Mouse (Mus musculus) C2C12 (cell line): ENCODE data around the gene Pla2g3.

Experiments
- CEBPB ChIP-seq: IDR thresholded peaks from one replicate; pipeline ENCODE4 v1.6.1; 2011; ENCODE audit warnings: low read depth, mild to moderate bottlenecking, control low read depth, moderate library complexity
- CTCF ChIP-seq: IDR thresholded peaks from one replicate; pipeline ENCODE4 v1.5.1; 2011; ENCODE audit not compliant: control insufficient read depth, insufficient read depth, insufficient read length
- FOSL1 ChIP-seq: IDR thresholded peaks from one replicate; pipeline ENCODE4 v1.8.0; 2011; ENCODE audit warnings: mild to moderate bottlenecking, low read length; ENCODE audit not compliant: poor library complexity, insufficient read depth, severe bottlenecking
- MAX ChIP-seq: IDR thresholded peaks from one replicate; pipeline ENCODE4 v1.6.1; 2011; ENCODE audit warnings: mild to moderate bottlenecking, control low read depth
- MYOD1 ChIP-seq: IDR thresholded peaks from one replicate; pipeline ENCODE4 v1.6.1; 2011; ENCODE audit warnings: low read depth; ENCODE audit not compliant: control insufficient read depth, insufficient read length
- MYOG ChIP-seq: IDR thresholded peaks from one replicate; pipeline ENCODE4 v1.6.1; 2011; ENCODE audit not compliant: control insufficient read depth, insufficient read length; ENCODE audit errors: extremely low read depth
- USF1 ChIP-seq: IDR thresholded peaks from one replicate; pipeline ENCODE4 v1.6.1; 2011; ENCODE audit warnings: low read depth, mild to moderate bottlenecking, control low read depth, moderate library complexity

- TF ChIP-seq CEBPB (no peak), CTCF (no peak), USF1 (no peak), FOSL1 (no peak), MAX (no peak), MYOG (no peak), MYOD1 (no peak)
Observed at GRCm38 (mm10) chr11:3526207-3526606, 38.1 kb downstream of the Pla2g3 start.
